Mouse (Mus musculus): ENCODE measurements around the gene Pbx1.

DNA sequence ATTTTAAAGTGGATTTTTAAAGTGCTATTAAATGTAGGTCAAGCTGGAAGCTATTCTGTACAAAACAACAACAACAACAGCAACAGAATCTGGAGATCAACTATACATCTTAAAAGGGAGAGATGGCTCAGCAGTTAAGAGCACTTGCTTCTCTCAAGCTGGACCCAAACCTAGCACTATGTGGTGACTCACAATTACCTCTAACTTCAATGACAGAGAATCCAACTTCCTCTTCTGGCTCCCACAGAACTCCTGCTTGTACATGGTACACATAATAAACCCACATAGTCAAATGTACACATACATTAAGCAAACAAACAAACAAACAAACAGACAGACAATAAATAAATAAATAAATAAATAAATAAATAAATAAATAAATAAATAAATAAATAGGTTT, 118.3 kb downstream of the Pbx1 start:
- TF ChIP-seq CTCF (IDR thresholded peaks at IDR 0.05; ENCODE audit: control insufficient read depth, insufficient read depth, insufficient replicate concordance, low read depth, low read length) (no peak), POLR2A (IDR thresholded peaks at IDR 0.05; ENCODE audit: control insufficient read depth, low read depth, low read length) (no peak)
